Mouse (Mus musculus): ENCODE results near the gene Mettl1. TPM values are rescaled to one million over a fixed set of nuclear protein-coding genes. Genes with fewer than 3 reads are reported as not detected.

Mettl1 gene
- polyA plus RNA-seq, 1 experiment from 2014 or later, result 28.3 TPM

DNA sequence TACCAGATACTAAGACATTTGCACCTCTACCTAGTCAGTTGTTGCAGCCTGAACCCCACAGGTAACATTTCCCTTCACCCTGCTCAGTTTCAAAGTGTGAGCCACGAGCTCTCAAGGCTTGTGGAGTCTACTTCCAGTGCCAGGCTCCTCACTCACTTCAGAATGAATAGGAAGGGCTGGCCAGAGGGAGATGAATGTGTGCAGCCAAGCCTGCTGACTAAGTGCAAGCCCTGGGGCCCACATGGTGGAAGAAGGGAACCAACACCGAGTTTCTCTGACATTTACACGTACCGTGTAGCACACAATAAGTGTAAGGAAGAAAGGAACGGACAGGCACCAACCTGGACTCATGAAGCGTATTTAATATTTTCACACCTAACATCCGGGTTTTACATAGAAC, 37.4 kb upstream of the Mettl1 start:
- no peaks in the 10 kb centered on the region for H3K27me3 ChIP-seq (ENCODE audit: control insufficient read depth, insufficient read depth, low read length)
- no peak overlapping the region for H3K9ac ChIP-seq (ENCODE audit: low read length)
- no peak for ATAC-seq (replicated peaks; ENCODE audit: extremely low read depth, insufficient read depth, low FRiP score)
- H3K27ac ChIP-seq (ENCODE audit: low read length), result no peak overlapping the region
- no peaks in the 10 kb centered on the region for H3K9me3 ChIP-seq (replicated peaks; ENCODE audit: control insufficient read depth, low read length)
- H3K4me1 ChIP-seq (ENCODE audit: control insufficient read depth, insufficient read depth, low read length), result no peaks in the 10 kb centered on the region
- peaks cover 3% of the 10 kb centered on the region for H3K36me3 ChIP-seq (ENCODE audit: control insufficient read depth, insufficient read depth)
- 82% methylated on average over 7 of the region's 7 CpGs for WGBS
- H3K4me3 ChIP-seq (ENCODE audit: low read length), result no peak overlapping the region
- H3K4me2 ChIP-seq (ENCODE audit: low read depth, low read length), result no peak overlapping the region

DNA sequence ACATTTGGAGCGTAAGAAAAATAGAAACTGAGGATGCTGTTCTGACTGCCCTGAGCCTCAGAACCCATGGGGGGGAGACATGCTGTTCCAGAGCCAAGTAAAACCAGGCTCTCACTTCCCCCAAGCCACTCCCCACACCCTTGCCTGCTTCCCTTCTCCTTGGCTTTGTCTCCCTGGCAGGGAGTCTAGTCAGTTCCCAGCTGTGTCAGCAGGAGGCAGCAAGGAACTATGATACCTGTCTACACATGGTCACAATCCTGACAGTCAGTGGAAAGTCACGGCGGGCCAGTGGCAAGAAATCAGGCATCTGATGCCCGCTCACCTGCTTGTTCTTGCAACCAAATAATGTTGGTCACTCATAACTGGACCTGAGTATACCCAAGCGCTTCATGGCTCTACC, 24.7 kb upstream of the Mettl1 start:
- Histone ChIP-seq H3K4me1 (ENCODE audit: control insufficient read depth, insufficient read depth, low read length) (no peaks in the 10 kb centered on the region), H3K9me3 (replicated peaks; ENCODE audit: control insufficient read depth, low read length) (no peaks in the 10 kb centered on the region), H3K27me3 (ENCODE audit: control insufficient read depth, insufficient read depth, low read length) (no peaks in the 10 kb centered on the region), H3K4me3 (ENCODE audit: low read length) (no peak overlapping the region), H3K4me2 (ENCODE audit: low read depth, low read length) (no peak overlapping the region), H3K36me3 (ENCODE audit: control insufficient read depth, insufficient read depth) (0 out of 2 replicates have a peak, but pooled peaks cover 4% of the 10 kb centered on the region), H3K27ac (ENCODE audit: low read length) (no peak overlapping the region), H3K9ac (ENCODE audit: low read length) (no peak overlapping the region)
- WGBS, result 57% methylated on average over 5 of the region's 5 CpGs
- no peak for ATAC-seq (replicated peaks; ENCODE audit: extremely low read depth, insufficient read depth, low FRiP score)

DNA sequence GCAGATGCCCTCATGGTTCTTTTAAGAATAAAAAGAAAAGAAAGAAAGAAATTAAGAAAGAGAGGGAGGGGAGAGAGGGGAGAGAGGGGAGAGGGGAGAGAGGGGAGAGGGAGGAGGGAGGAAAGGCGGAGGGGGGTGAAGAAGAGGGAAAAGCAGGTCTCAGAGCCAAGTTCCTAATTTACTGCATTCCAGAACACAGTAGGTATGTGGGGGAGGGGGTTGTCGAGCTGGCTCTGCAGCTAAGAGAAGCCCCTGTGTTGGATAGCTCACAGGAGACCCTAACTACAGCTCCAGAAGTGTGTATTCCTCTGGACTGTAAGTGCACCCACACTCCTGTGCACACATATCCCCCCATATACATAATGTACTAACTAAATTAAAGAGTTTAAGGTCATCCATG, 24.1 kb upstream of the Mettl1 start:
- ATAC-seq (replicated peaks; ENCODE audit: extremely low read depth, insufficient read depth, low FRiP score), result no peak
- Histone ChIP-seq H3K4me3 (ENCODE audit: low read length) (no peak overlapping the region), H3K27ac (ENCODE audit: low read length) (no peak overlapping the region), H3K4me1 (ENCODE audit: control insufficient read depth, insufficient read depth, low read length) (no peaks in the 10 kb centered on the region), H3K27me3 (ENCODE audit: control insufficient read depth, insufficient read depth, low read length) (no peaks in the 10 kb centered on the region), H3K36me3 (ENCODE audit: control insufficient read depth, insufficient read depth) (0 out of 2 replicates have a peak, but pooled peaks cover 5% of the 10 kb centered on the region), H3K4me2 (ENCODE audit: low read depth, low read length) (no peak overlapping the region), H3K9ac (ENCODE audit: low read length) (no peak overlapping the region), H3K9me3 (replicated peaks; ENCODE audit: control insufficient read depth, low read length) (no peaks in the 10 kb centered on the region)
- 21% methylated on average over 2 of the region's 2 CpGs for WGBS

DNA sequence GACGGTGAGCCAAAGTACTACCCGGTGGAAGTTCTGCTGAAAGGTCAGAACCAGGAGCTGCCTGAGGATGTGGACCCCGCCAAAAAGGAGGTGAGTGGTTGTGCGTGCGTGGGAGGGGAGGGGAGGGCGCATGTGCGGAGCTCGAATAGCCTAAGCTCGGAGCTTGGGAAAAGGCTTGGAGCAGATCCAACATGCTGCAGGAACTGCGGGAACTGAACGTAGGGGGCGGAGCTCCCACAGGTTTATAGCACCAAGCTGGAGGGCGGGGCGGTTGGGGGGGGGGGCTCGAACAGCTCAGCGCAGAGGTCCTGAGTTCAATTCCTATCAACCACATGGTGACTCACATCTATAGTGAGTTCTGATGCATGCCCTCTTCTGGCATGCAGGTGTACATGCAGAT, 22.8 kb upstream of the Mettl1 start:
- Histone ChIP-seq H3K9me3 (replicated peaks; ENCODE audit: control insufficient read depth, low read length) (no peaks in the 10 kb centered on the region), H3K4me3 (ENCODE audit: low read length) (no peak overlapping the region), H3K9ac (ENCODE audit: low read length) (no peak overlapping the region), H3K4me2 (ENCODE audit: low read depth, low read length) (no peak overlapping the region), H3K4me1 (ENCODE audit: control insufficient read depth, insufficient read depth, low read length) (no peaks in the 10 kb centered on the region), H3K27ac (ENCODE audit: low read length) (no peak overlapping the region), H3K27me3 (ENCODE audit: control insufficient read depth, insufficient read depth, low read length) (no peaks in the 10 kb centered on the region), H3K36me3 (ENCODE audit: control insufficient read depth, insufficient read depth) (peaks cover 14% of the 10 kb centered on the region)
- ATAC-seq (replicated peaks; ENCODE audit: extremely low read depth, insufficient read depth, low FRiP score), result no peak
- 77% methylated on average over 16 of the region's 16 CpGs for WGBS

DNA sequence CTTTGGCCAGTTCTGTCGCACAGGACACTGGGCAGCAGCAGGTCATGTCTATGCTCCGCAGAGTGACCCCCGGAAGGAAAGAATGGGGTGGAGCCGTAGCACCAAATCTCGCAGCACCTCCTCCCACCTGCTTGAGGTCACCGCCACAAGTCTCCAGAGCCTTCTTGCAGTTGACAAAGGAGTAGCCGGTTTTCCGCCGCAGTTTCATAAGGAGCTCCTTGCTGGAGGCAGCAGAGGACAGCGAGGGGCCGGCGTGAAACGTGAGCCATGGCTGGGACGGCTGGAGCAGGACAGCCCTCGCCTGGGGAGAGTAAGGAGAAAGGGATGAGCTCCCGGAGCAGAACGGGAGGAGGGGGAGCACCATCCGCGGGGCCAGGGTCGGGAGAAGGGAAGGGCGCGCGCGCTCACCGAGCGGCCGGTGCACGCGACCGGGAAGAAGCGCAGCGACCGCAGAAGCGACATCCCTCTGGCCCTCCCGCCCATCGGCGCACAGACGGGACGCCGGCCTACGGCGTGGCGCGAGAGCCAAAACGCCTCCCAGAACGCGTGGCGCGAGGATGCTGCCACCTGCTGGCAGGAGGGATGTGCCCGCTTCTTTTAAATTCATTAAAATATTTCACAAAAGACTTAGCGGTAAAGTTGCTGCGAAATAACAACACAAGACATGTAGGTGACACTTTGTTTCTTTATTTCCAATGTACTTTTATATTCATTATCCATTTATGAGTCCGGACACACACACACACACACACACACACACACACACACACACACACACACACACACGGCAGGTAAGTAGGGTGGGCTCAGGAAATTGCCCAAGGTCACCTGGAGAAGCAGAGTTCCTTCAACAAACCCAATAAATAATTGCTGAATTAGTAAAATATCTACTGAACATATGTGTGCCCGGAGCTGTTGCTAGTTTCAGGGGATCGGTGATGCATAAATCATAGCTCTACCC, 10.6 kb upstream of the Mettl1 start, which contains the start of gene Tsfm:
Gene Tsfm, minus strand, starts transcription at position 505 of the 961 bp plus-strand sequence.
- peak within 1 kb of the TSS; percentile 76 for H3K27ac ChIP-seq (ENCODE audit: low read length)

DNA sequence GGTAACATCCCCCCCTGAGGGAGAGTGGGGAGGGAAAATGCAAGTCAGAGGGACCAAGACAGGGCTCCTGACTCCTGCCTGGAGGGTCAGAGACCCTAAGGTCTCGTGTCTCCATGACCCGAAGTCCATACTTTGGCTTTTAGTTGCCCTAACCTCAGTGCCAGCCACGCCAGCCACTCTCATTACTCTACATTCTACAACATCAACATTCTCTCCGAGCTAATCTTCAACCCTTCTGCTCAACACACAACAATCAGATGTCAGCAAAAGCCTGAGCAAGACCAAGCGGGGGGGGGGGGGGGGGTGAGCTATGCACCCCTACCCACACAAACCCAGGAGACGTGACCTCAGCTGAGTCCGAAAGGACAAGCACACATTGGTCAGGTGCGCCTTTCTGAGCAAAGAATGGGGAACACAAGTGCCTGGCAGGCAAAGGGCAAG, 7.9 kb upstream of the Mettl1 start:
- Histone ChIP-seq H3K27ac (ENCODE audit: low read length) (no peak overlapping the region), H3K9me3 (replicated peaks; ENCODE audit: control insufficient read depth, low read length) (no peaks in the 10 kb centered on the region), H3K9ac (ENCODE audit: low read length) (no peak overlapping the region), H3K36me3 (ENCODE audit: control insufficient read depth, insufficient read depth) (peaks cover 7% of the 10 kb centered on the region; the same call in 1 of the 2 replicates), H3K27me3 (ENCODE audit: control insufficient read depth, insufficient read depth, low read length) (no peaks in the 10 kb centered on the region), H3K4me2 (ENCODE audit: low read depth, low read length) (no peak overlapping the region), H3K4me3 (ENCODE audit: low read length) (no peak overlapping the region), H3K4me1 (ENCODE audit: control insufficient read depth, insufficient read depth, low read length) (peaks cover 5% of the 10 kb centered on the region; the same call in 1 of the 2 replicates)
- WGBS, result 77% methylated on average over 8 of the region's 8 CpGs
- no peak for ATAC-seq (replicated peaks; ENCODE audit: extremely low read depth, insufficient read depth, low FRiP score)

More for the DNA sequence above, 10.6 kb upstream of the Mettl1 start, which contains the start of gene Tsfm:
- Histone ChIP-seq H3K27me3 (ENCODE audit: control insufficient read depth, insufficient read depth, low read length) (no peaks in the 10 kb centered on the region), H3K9ac (ENCODE audit: low read length) (peak within 1 kb of the TSS; percentile 98), H3K36me3 (ENCODE audit: control insufficient read depth, insufficient read depth) (peaks cover 27% of the 10 kb centered on the region), H3K4me1 (ENCODE audit: control insufficient read depth, insufficient read depth, low read length) (peaks cover 5% of the 10 kb centered on the region; the same call in 1 of the 2 replicates), H3K4me3 (ENCODE audit: low read length) (peak within 1 kb of the TSS; percentile 98), H3K4me2 (ENCODE audit: low read depth, low read length) (peak within 1 kb of the TSS; percentile 89), H3K9me3 (replicated peaks; ENCODE audit: control insufficient read depth, low read length) (no peaks in the 10 kb centered on the region)
- WGBS, result 5% methylated on average over 53 of the region's 56 CpGs
- ATAC-seq (replicated peaks; ENCODE audit: extremely low read depth, insufficient read depth, low FRiP score), result peak; percentile 86

DNA sequence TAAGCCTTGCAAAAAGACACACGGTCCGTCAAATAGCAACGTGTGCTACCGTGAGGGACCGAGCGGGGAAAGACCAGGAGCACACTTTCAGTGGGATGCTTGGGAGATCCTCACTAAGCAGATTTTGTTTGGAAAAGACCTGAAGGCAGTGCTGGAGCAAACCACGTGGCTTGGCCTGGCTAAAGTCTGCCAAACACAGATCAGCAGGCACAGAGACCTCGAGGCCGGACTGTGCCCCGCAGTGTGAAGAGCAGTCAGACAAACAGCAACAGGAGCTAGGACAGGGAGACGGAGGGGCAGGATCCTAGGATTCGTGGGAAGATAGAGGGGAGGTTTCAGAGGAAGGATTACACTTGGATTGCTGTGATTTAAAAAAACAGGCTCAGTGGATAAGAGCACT, 4.9 kb upstream of the Mettl1 start:
- WGBS, result 79% methylated on average over 12 of the region's 12 CpGs

DNA sequence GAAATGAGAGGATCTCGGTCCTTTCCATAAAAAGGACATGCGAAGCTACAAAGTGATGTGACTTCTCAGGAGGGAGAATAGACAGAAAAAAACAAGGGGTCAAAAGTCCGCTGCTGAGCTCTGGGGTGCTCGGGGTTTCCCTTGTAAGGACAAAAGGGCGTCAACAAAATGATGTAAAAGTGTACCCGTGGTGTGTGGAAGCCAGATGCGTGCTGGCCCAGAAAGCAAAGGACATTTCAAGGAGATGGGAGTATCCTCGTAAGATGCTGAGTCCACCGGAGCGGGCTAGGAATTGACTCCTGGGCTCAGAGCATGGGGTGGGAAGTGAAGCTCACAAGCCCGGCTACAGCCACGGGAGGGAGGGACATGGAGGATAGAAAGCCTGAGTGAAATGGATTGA, 3.6 kb upstream of the Mettl1 start:
- ATAC-seq (replicated peaks; ENCODE audit: extremely low read depth, insufficient read depth, low FRiP score), result no peak
- no peak overlapping the region for H3K4me3 ChIP-seq (ENCODE audit: low read length)
- H3K9ac ChIP-seq (ENCODE audit: low read length), result no peak overlapping the region
- 66% methylated on average over 12 of the region's 12 CpGs for WGBS
- no peaks in the 10 kb centered on the region for H3K9me3 ChIP-seq (replicated peaks; ENCODE audit: control insufficient read depth, low read length)
- H3K27me3 ChIP-seq (ENCODE audit: control insufficient read depth, insufficient read depth, low read length), result no peaks in the 10 kb centered on the region
- H3K4me2 ChIP-seq (ENCODE audit: low read depth, low read length), result no peak overlapping the region
- H3K36me3 ChIP-seq (ENCODE audit: control insufficient read depth, insufficient read depth), result no peaks in the 10 kb centered on the region
- H3K27ac ChIP-seq (ENCODE audit: low read length), result no peak overlapping the region
- H3K4me1 ChIP-seq (ENCODE audit: control insufficient read depth, insufficient read depth, low read length), result peaks cover 7% of the 10 kb centered on the region

More for the DNA sequence above, 4.9 kb upstream of the Mettl1 start:
- no peak overlapping the region for H3K9ac ChIP-seq (ENCODE audit: low read length)
- no peaks in the 10 kb centered on the region for H3K27me3 ChIP-seq (ENCODE audit: control insufficient read depth, insufficient read depth, low read length)
- H3K4me1 ChIP-seq (ENCODE audit: control insufficient read depth, insufficient read depth, low read length), result 0 out of 2 replicates have a peak, but pooled peaks cover 3% of the 10 kb centered on the region
- no peaks in the 10 kb centered on the region for H3K36me3 ChIP-seq (ENCODE audit: control insufficient read depth, insufficient read depth)
- no peak for ATAC-seq (replicated peaks; ENCODE audit: extremely low read depth, insufficient read depth, low FRiP score)
- no peak overlapping the region for H3K4me3 ChIP-seq (ENCODE audit: low read length)
- no peaks in the 10 kb centered on the region for H3K9me3 ChIP-seq (replicated peaks; ENCODE audit: control insufficient read depth, low read length)
- no peak overlapping the region for H3K27ac ChIP-seq (ENCODE audit: low read length)
- H3K4me2 ChIP-seq (ENCODE audit: low read depth, low read length), result no peak overlapping the region

Data from heart, embryonic 16.5 days (tissue).